Mouse (Mus musculus) lung, embryonic 16.5 days (tissue): ENCODE results near the gene Cnga3. TPM values are rescaled to one million over a fixed set of nuclear protein-coding genes. Genes with fewer than 3 reads are reported as not detected.

ENCODE experiments used
- ATAC-seq: fragments of 200-750 bp; cut with Nextera tagmentation; 2 replicates; pipeline ENCODE4 v1.8.0; 2017; ENCODE audit warnings: low read depth, mild to moderate bottlenecking, moderate library complexity
- H3K27ac ChIP-seq: fragments of 300-500 bp; sonication (generic); 2 replicates; pipeline ENCODE4 v1.5.1; 2014; ENCODE audit warnings: mild to moderate bottlenecking, control low read depth, low read length
- H3K27me3 ChIP-seq: fragments of 300-500 bp; sonication (generic); 2 replicates; pipeline ENCODE4 v1.6.1; 2014; ENCODE audit warnings: low read depth, low read length, mixed read lengths; ENCODE audit not compliant: control insufficient read depth, insufficient read depth
- H3K36me3 ChIP-seq: fragments of 300-500 bp; sonication (generic); 2 replicates; pipeline ENCODE4 v1.6.1; 2014; ENCODE audit warnings: low read length; ENCODE audit not compliant: control insufficient read depth, insufficient read depth
- H3K4me1 ChIP-seq: fragments of 300-500 bp; sonication (generic); replicated peaks from 2 replicates; pipeline ENCODE4 v1.6.1; 2014; ENCODE audit warnings: low read length, mixed read lengths; ENCODE audit not compliant: control insufficient read depth, insufficient read depth
- H3K4me2 ChIP-seq: fragments of 300-500 bp; sonication (generic); 2 replicates; pipeline ENCODE4 v1.6.1; 2014; ENCODE audit warnings: low read depth, low read length, control low read depth
- H3K4me3 ChIP-seq: fragments of 300-500 bp; sonication (generic); 2 replicates; pipeline ENCODE4 v1.5.1; 2014; ENCODE audit warnings: mild to moderate bottlenecking, low read length, control low read depth
- H3K9ac ChIP-seq: fragments of 300-500 bp; sonication (generic); 2 replicates; pipeline ENCODE4 v1.6.1; 2014; ENCODE audit warnings: low read length, control low read depth
- H3K9me3 ChIP-seq: fragments of 300-500 bp; sonication (generic); 2 replicates; pipeline ENCODE4 v1.6.1; 2016; ENCODE audit warnings: low read length; ENCODE audit not compliant: control insufficient read depth
- WGBS: fragments of 180-500 bp; shearing (Covaris S2); extraction: QIAGEN DNeasy Blood & Tissue Kit; methylation state at CpG from one replicate; pipeline ENCODE4 v1.1.7; 2014; 5-methylcytosine and 5-hydroxymethylcytosine counted together
- polyA plus RNA-seq: library from polyadenylated mRNA; unstranded; fragments of >200 nt; fragmentation: Nextera tagmentation; extraction: Ambion mirVana; gene quantifications from 2 replicates; pipeline ENCODE4 v1.2.1, GENCODE M21; 2015

Cnga3 gene
- polyA plus RNA-seq, 1 experiment from 2014 or later, result not detected

- H3K4me3 ChIP-seq, result no peak overlapping the region
- H3K9me3 ChIP-seq, result no peaks in the 10 kb centered on the region
- ATAC-seq, result peak; percentile 41; the same call in 1 of the 2 replicates
- H3K9ac ChIP-seq, result no peak overlapping the region
- H3K27me3 ChIP-seq, result no peaks in the 10 kb centered on the region
- no peak overlapping the region for H3K27ac ChIP-seq
- no peaks in the 10 kb centered on the region for H3K36me3 ChIP-seq
- 8% methylated on average over 14 of the region's 14 CpGs for WGBS
- H3K4me1 ChIP-seq, result no peaks in the 10 kb centered on the region
- H3K4me2 ChIP-seq, result no peak overlapping the region
These were observed 4.2 kb downstream of the Cnga3 start for GRCm38 (mm10) chr1:37218386-37218785.

GRCm38 (mm10) chr1:37219593-37219992 is 5.4 kb downstream of the Cnga3 start:
- H3K4me2 ChIP-seq, result no peak overlapping the region
- no peaks in the 10 kb centered on the region for H3K9me3 ChIP-seq
- no peaks in the 10 kb centered on the region for H3K4me1 ChIP-seq
- no peak overlapping the region for H3K9ac ChIP-seq
- ATAC-seq, result no peak
- 81% methylated on average over 5 of the region's 5 CpGs for WGBS
- no peak overlapping the region for H3K27ac ChIP-seq
- no peak overlapping the region for H3K4me3 ChIP-seq
- H3K36me3 ChIP-seq, result no peaks in the 10 kb centered on the region
- no peaks in the 10 kb centered on the region for H3K27me3 ChIP-seq

DNA sequence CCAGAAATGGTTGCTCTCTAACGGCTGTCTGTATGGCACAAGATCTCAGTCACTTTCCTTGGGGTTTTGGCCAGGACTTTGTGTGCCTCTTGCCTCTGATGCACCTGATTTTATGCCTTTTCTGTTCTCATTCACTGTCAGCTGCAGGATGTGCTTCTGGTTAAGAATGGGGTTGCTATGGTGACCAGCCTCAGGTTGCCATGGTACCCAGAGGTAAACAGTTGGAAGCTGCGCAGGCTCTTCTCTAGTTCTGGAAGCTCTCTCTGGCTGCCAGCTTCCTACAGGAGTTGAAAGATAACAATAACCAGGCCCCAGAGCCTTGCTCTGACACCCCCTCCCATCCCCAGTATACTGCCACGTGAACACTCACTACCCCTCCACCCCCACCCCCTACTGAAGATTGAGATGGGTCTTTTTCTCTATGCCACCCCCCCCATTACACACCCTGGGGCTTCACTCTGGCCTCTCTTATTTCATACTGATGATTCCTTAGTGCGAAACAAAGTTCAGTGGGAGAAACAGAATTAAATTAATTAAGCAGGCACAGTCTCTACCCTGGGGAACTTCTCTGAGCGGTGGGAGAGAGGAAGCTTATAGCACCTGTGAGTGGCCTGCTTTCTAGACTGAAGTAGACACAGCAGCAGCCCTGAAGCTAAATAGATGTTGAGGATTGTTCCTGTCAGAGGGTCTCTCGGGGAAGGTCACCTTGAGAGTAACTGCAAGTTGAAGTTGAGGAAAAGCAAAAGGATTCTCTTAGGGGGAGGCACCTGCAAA is 6.1 kb downstream of the Cnga3 start:
- 56% methylated on average over 6 of the region's 6 CpGs for WGBS
- no peak overlapping the region for H3K4me3 ChIP-seq
- no peak for ATAC-seq

DNA sequence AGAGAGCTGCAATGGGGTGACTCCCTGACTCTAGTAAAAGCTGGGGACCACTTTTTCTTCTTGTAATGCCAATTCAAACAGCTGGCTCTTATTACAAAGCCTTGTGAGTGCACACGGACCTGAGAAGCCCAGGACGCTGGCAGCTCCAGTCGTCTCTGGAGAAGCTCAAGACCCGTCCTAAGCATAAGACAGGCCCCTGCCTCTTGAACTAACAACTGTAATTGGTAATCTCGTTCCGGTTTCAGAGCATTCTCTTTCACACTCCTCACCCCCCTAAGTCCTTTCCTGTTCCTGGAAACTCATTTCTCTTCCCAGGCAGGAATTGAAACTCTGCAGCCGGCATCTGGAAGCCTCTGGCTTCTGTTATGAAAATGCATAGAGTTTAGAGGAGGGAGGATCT is 7.8 kb downstream of the Cnga3 start:
- Histone ChIP-seq H3K4me3 (no peak overlapping the region), H3K27ac (no peak overlapping the region), H3K36me3 (no peaks in the 10 kb centered on the region), H3K9me3 (no peaks in the 10 kb centered on the region), H3K27me3 (no peaks in the 10 kb centered on the region), H3K4me2 (no peak overlapping the region), H3K4me1 (no peaks in the 10 kb centered on the region), H3K9ac (no peak overlapping the region)
- ATAC-seq, result no peak
- WGBS, result 56% methylated on average over 7 of the region's 7 CpGs

More for the DNA sequence above, 6.1 kb downstream of the Cnga3 start:
- H3K27me3 ChIP-seq, result no peaks in the 10 kb centered on the region
- H3K27ac ChIP-seq, result no peak overlapping the region
- H3K9ac ChIP-seq, result no peak overlapping the region
- no peak overlapping the region for H3K4me2 ChIP-seq
- H3K9me3 ChIP-seq, result no peaks in the 10 kb centered on the region
- H3K4me1 ChIP-seq, result no peaks in the 10 kb centered on the region
- H3K36me3 ChIP-seq, result no peaks in the 10 kb centered on the region

DNA sequence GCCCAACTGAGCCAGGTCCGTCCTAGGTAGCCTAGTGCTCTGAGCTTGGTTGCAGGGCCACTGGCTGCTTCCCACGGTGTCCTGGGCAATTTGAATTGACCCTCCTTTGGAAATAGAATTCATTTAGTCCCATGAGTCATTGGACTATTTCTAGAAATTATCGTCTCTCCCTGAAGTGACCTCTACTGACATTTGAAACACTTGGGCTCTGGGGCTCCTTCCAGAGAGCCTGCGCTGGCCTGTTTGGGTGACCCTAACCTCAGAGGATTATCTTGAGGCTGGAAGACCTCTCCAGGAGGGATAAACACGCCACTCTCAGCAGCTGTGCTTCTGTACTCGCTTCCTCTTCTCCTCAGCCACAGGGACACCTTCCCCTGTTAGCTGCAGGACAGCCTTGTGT is 16.2 kb downstream of the Cnga3 start:
- H3K4me1 ChIP-seq, result no peaks in the 10 kb centered on the region
- no peaks in the 10 kb centered on the region for H3K27me3 ChIP-seq
- no peaks in the 10 kb centered on the region; the same call in 1 of the 2 replicates for H3K9me3 ChIP-seq
- 55% methylated on average over 6 of the region's 6 CpGs for WGBS
- H3K9ac ChIP-seq, result no peak overlapping the region
- no peak overlapping the region for H3K4me3 ChIP-seq
- ATAC-seq, result no peak
- no peak overlapping the region for H3K4me2 ChIP-seq
- no peak overlapping the region for H3K27ac ChIP-seq
- H3K36me3 ChIP-seq, result no peaks in the 10 kb centered on the region

GRCm38 (mm10) chr1:37231295-37231701 is 17.1 kb downstream of the Cnga3 start:
- peak overlapping the region; percentile 21; the same call in 1 of the 2 replicates for H3K4me2 ChIP-seq
- no peaks in the 10 kb centered on the region for H3K36me3 ChIP-seq
- H3K9ac ChIP-seq, result no peak overlapping the region
- no peaks in the 10 kb centered on the region; the same call in 1 of the 2 replicates for H3K9me3 ChIP-seq
- H3K4me3 ChIP-seq, result no peak overlapping the region
- no peaks in the 10 kb centered on the region for H3K27me3 ChIP-seq
- 31% methylated on average over 6 of the region's 6 CpGs for WGBS
- H3K27ac ChIP-seq, result no peak overlapping the region
- no peaks in the 10 kb centered on the region for H3K4me1 ChIP-seq
- peak; percentile 15; the same call in 1 of the 2 replicates for ATAC-seq

DNA sequence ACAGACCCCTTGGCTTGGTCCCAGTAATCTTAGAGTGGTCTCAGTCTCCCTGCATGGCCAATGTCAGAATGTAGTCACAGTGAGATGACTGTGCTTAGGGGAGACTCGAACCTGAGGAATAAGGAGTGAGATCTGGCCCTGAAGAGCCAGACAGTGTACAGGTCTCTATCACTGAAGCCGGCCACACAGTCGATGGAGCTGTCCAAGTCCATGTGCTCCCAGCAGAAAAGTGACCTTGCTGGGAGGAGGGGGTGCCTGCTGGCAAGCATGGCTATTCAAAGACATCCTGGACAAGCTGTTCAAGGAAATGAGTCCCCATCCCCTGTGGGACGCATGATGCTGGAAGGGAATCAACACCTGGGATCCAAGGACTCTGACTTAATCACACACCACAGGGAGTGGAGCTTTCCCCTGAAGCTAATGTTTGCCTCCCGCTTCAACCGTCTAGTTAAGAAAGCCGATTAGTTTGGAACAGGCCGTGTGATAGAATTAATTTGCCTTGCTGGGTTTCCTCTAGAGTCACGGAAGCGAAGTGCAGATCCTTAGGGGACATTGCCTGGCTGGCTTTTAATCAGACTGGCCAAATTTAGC is 24.9 kb downstream of the Cnga3 start:
- Histone ChIP-seq H3K9me3 (no peaks in the 10 kb centered on the region), H3K36me3 (no peaks in the 10 kb centered on the region), H3K9ac (no peak overlapping the region), H3K27ac (no peak overlapping the region), H3K4me2 (no peak overlapping the region), H3K4me3 (no peak overlapping the region), H3K4me1 (no peaks in the 10 kb centered on the region), H3K27me3 (no peaks in the 10 kb centered on the region)
- 68% methylated on average over 10 of the region's 10 CpGs for WGBS
- ATAC-seq, result no peak

DNA sequence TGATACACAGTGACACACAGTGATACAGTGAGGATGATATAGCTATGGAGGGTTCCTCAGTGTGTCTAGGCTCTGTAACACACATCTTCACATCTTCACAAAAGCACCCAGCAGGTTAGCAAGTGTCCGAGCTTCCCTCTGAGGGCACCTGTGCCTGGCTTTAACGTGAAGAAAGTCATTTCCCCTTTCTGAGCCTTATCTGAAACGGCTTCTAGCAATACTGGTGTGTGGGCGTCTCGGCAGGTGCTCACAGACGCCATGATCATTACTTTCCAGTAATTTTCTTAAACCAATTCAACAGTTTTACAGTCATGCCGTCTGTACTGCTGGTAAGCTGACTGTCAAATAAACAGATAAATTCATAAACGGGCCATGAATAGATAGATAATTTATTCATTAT is 28.0 kb downstream of the Cnga3 start:
- no peak for ATAC-seq
- Histone ChIP-seq H3K4me1 (no peaks in the 10 kb centered on the region), H3K4me2 (no peak overlapping the region), H3K27me3 (no peaks in the 10 kb centered on the region), H3K9me3 (no peaks in the 10 kb centered on the region), H3K4me3 (no peak overlapping the region), H3K27ac (no peak overlapping the region), H3K9ac (no peak overlapping the region), H3K36me3 (no peaks in the 10 kb centered on the region)
- 62% methylated on average over 8 of the region's 8 CpGs for WGBS

- no peaks in the 10 kb centered on the region for H3K36me3 ChIP-seq
- no peak for ATAC-seq
- H3K9ac ChIP-seq, result no peak overlapping the region
- no peaks in the 10 kb centered on the region for H3K27me3 ChIP-seq
- H3K4me1 ChIP-seq, result no peaks in the 10 kb centered on the region
- no peak overlapping the region for H3K4me3 ChIP-seq
- no peak overlapping the region for H3K27ac ChIP-seq
- WGBS, result 78% methylated on average over 2 of the region's 2 CpGs
- H3K4me2 ChIP-seq, result no peak overlapping the region
- no peaks in the 10 kb centered on the region for H3K9me3 ChIP-seq
These were observed 32.2 kb downstream of the Cnga3 start for GRCm38 (mm10) chr1:37246476-37246875.
